Comparison of ENCODE assay signal across 29 mouse cellular contexts in the genomic region with DNA sequence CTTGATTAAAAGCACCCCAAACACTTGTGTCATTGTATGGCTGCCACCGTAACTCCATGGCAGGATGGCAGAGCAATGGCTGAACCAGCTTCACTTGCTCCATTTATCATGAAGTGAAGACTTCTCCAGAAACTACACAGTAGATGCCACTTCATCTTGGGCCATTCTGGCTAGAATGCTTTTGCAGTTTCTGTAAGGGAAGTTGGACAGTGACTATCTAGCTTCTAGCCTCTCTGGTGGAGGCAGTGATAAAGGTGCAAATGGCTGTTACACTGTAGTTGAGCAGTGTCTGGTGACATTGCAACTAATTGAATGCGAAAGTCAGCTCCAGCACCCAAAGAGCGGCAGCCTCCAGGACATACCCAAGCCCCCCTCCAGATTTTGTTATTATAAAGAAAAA.
DNase-seq lines count a peak whose midpoint lies in the region; ATAC-seq and TF ChIP-seq lines count a peak whose summit lies in the region.
"Had no signal": no experiment of that assay in that cellular context is flagged by ENCODE, and none has a peak within 500 bp of the region (broad histone marks: within the 10 kb centered on the region; RNA-seq: fewer than 3 reads in every experiment).

No protein-coding gene starts in this region.

- H3K4me3 ChIP-seq in heart, embryonic 13.5 days = no peak overlapping the region
- H3K4me3 ChIP-seq in heart, adult 2 months = no peak overlapping the region
- no peak overlapping the region for H3K4me3 ChIP-seq in lung, embryonic 16.5 days (ENCODE audit: low read length)
- H3K4me3 ChIP-seq: forebrain, embryonic 10.5 days; forebrain, embryonic 15.5 days; hindbrain, embryonic 10.5 days; hindbrain, embryonic 15.5 days; limb, embryonic 13.5 days; megakaryocyte, embryonic 14.5 days; midbrain, embryonic 13.5 days; neural tube, embryonic 13.5 days had no signal

- no peaks in the 10 kb centered on the region for H3K27me3 ChIP-seq in heart, embryonic 13.5 days (replicated peaks)
- no peaks in the 10 kb centered on the region for H3K27me3 ChIP-seq in heart, adult 2 months (ENCODE audit: control insufficient read depth, insufficient read depth, low read length)
- H3K27me3 ChIP-seq in lung, embryonic 16.5 days (ENCODE audit: control insufficient read depth, insufficient read depth, low read depth, low read length) = no peaks in the 10 kb centered on the region
- H3K27me3 ChIP-seq: forebrain, embryonic 15.5 days; hindbrain, embryonic 15.5 days; limb, embryonic 13.5 days; neural tube, embryonic 13.5 days had no signal

- H3K4me2 ChIP-seq in heart, embryonic 13.5 days = no peak overlapping the region
- H3K4me2 ChIP-seq in lung, embryonic 16.5 days (ENCODE audit: low read depth, low read length) = no peak overlapping the region
- H3K4me2 ChIP-seq: forebrain, embryonic 15.5 days; heart, embryonic 11.5 days; hindbrain, embryonic 15.5 days; limb, embryonic 13.5 days; liver, embryonic 11.5 days; midbrain, embryonic 13.5 days; neural tube, embryonic 13.5 days had no signal

- no peak for DNase-seq in heart, adult 2 months
- DNase-seq in lung, adult 18-20 months = no peak
- DNase-seq in left cerebral cortex, adult 8-10 months (ENCODE audit: low spot score in 2 of 2) = no peak
- DNase-seq: adrenal gland, adult 2 months; adrenal gland, postnatal 36 days; cerebellum, adult 18-20 months; cerebellum, postnatal 10 days; gastrocnemius, postnatal 10 days; heart, postnatal 14 days; kidney, adult 9 months; kidney, postnatal 10 days; lung, postnatal 14 days had no signal

- no peak overlapping the region for H3K9ac ChIP-seq in heart, embryonic 13.5 days
- H3K9ac ChIP-seq in heart, adult 2 months (ENCODE audit: low read depth, low read length) = no peak overlapping the region
- H3K9ac ChIP-seq in lung, embryonic 16.5 days (ENCODE audit: low read length) = no peak overlapping the region
- H3K9ac ChIP-seq: forebrain, embryonic 15.5 days; hindbrain, embryonic 15.5 days; limb, embryonic 13.5 days; midbrain, embryonic 13.5 days; neural tube, embryonic 13.5 days had no signal

- intact Hi-C loops in heart, adult 2 months (cut with DNase I) = loop anchor here (10.0 kb wide), 1 partner anchor 286 kb away; no protein-coding TSS in a partner anchor

- H3K27ac ChIP-seq in heart, embryonic 13.5 days (replicated peaks) = 0 out of 2 replicates have a peak overlapping the region, but pooled peaks have one; percentile 24
- H3K27ac ChIP-seq in heart, adult 2 months = no peak overlapping the region
- H3K27ac ChIP-seq in lung, embryonic 16.5 days (ENCODE audit: low read length) = peak overlapping the region; percentile 61
- H3K27ac ChIP-seq: forebrain, embryonic 10.5 days; forebrain, embryonic 15.5 days; hindbrain, embryonic 10.5 days; hindbrain, embryonic 15.5 days; limb, embryonic 13.5 days; midbrain, embryonic 13.5 days; neural tube, embryonic 13.5 days had no signal

- no peak for TF ChIP-seq CTCF in heart, adult 2 months (IDR thresholded peaks at IDR 0.05)

- peaks cover 6% of the 10 kb centered on the region; the same call in 1 of the 2 replicates for H3K79me2 ChIP-seq in heart, adult 2 months (replicated peaks; ENCODE audit: control insufficient read depth, insufficient read depth, low read length)

- 78% methylated on average over 3 of the region's 3 CpGs for WGBS in heart, embryonic 13.5 days
- WGBS in heart, adult 2 months = 83% methylated on average over 3 of the region's 3 CpGs
- 71% methylated on average over 3 of the region's 3 CpGs for WGBS in lung, embryonic 16.5 days

- no peaks in the 10 kb centered on the region for H3K9me3 ChIP-seq in heart, embryonic 13.5 days
- no peaks in the 10 kb centered on the region for H3K9me3 ChIP-seq in lung, embryonic 16.5 days (ENCODE audit: control insufficient read depth, low read length)
- H3K9me3 ChIP-seq: forebrain, embryonic 10.5 days; forebrain, embryonic 15.5 days; hindbrain, embryonic 10.5 days; hindbrain, embryonic 15.5 days; limb, embryonic 13.5 days; megakaryocyte, embryonic 14.5 days; midbrain, embryonic 13.5 days; neural tube, embryonic 13.5 days had no signal

- TF ChIP-seq POLR2A in heart, adult 2 months (IDR thresholded peaks at IDR 0.05; ENCODE audit: insufficient read depth, low read depth, low read length) = no peak

- H3K4me1 ChIP-seq in heart, embryonic 13.5 days = peaks cover 65% of the 10 kb centered on the region
- peaks cover 20% of the 10 kb centered on the region for H3K4me1 ChIP-seq in heart, adult 2 months (ENCODE audit: control insufficient read depth, insufficient read depth, low read length)
- peaks cover 21% of the 10 kb centered on the region for H3K4me1 ChIP-seq in lung, embryonic 16.5 days (replicated peaks; ENCODE audit: control insufficient read depth, insufficient read depth, low read length)
- H3K4me1 ChIP-seq: hindbrain, embryonic 10.5 days; midbrain, embryonic 13.5 days had no signal

- ATAC-seq in heart, embryonic 13.5 days (ENCODE audit: extremely low read depth, insufficient number of reproducible peaks, low FRiP score, low TSS enrichment) = no peak
- no peak for ATAC-seq in lung, embryonic 16.5 days (ENCODE audit: low read depth)
- ATAC-seq in common myeloid progenitor, adult 5-6 weeks (replicated peaks; ENCODE audit: low read depth, poor library complexity, severe bottlenecking) = peak; percentile 63; the same call in 1 of the 2 replicates
- ATAC-seq in megakaryocyte-erythroid progenitor cell, adult 5-6 weeks (replicated peaks; ENCODE audit: low FRiP score, low TSS enrichment, poor library complexity, severe bottlenecking) = peak; percentile 58
- ATAC-seq: activated CD4-positive, CD25-positive, alpha-beta regulatory T cell, adult 4 months; CD4-positive, CD25-positive, alpha-beta regulatory T cell, adult 4 months; forebrain, embryonic 15.5 days; inflammation-experienced regulatory T-cells, adult 6 months; midbrain, embryonic 13.5 days had no signal

- no peak for TF ChIP-seq EP300 in heart, adult 2 months (IDR thresholded peaks at IDR 0.05; ENCODE audit: insufficient read depth, low read depth, low read length)

- 0 out of 2 replicates have a peak, but pooled peaks cover 6% of the 10 kb centered on the region for H3K36me3 ChIP-seq in heart, embryonic 13.5 days
- H3K36me3 ChIP-seq in heart, adult 2 months (ENCODE audit: control insufficient read depth, insufficient read depth, low read length) = peaks cover 32% of the 10 kb centered on the region
- no peaks in the 10 kb centered on the region for H3K36me3 ChIP-seq in lung, embryonic 16.5 days (ENCODE audit: control insufficient read depth, insufficient read depth, low read length)
- H3K36me3 ChIP-seq: forebrain, embryonic 10.5 days; forebrain, embryonic 15.5 days; hindbrain, embryonic 10.5 days; hindbrain, embryonic 15.5 days; midbrain, embryonic 13.5 days; neural tube, embryonic 13.5 days had no signal

Comparison
In these comparisons a context has a peak if more than half of its experiments do, and no peak if none do; other contexts are left out.
1. ATAC-seq: peak in common myeloid progenitor, adult 5-6 weeks (single experiment) and megakaryocyte-erythroid progenitor cell, adult 5-6 weeks (single experiment); none in heart, embryonic 13.5 days (single experiment) and lung, embryonic 16.5 days (single experiment).